Mouse (Mus musculus) layer of hippocampus, postnatal 10 days (tissue): ENCODE measurements around the gene Mterf4. TPM values are rescaled to one million over a fixed set of nuclear protein-coding genes. Genes with fewer than 3 reads are reported as not detected.
"Not testable (repeated sequence)": the region's sequence is repeated elsewhere in the genome, so short reads cannot be mapped to it uniquely, and the experiment has no call there.

Experiments
- DNase-seq, 2 experiments: peaks; one replicate each; pipeline ENCODE4 v3.0.0; 2021; ENCODE audit warnings: low spot score in 2 of 2
- long read RNA-seq: library from polyadenylated mRNA; stranded (forward); transcript quantifications from one replicate; pipeline ENCODE4 v2.0.0, GENCODE M21; 2023
- total RNA-seq, 2 experiments: library from RNA; stranded (reverse); gene quantifications; 2 replicates each; pipeline ENCODE4 v1.2.3; 2021

The Mterf4 gene
- 10 to 100 TPM; 18.9 to 20.4 TPM for total RNA-seq
- long read RNA-seq, transcript Mterf4-201 (4 exons, 1,366 nt), result major isoform, 9 of 12 reads
- long read RNA-seq, partial matches to known transcripts, result 1 of 12 reads
- long read RNA-seq, other reads (novel, unspliced or antisense), result 0 of 12 reads

DNA sequence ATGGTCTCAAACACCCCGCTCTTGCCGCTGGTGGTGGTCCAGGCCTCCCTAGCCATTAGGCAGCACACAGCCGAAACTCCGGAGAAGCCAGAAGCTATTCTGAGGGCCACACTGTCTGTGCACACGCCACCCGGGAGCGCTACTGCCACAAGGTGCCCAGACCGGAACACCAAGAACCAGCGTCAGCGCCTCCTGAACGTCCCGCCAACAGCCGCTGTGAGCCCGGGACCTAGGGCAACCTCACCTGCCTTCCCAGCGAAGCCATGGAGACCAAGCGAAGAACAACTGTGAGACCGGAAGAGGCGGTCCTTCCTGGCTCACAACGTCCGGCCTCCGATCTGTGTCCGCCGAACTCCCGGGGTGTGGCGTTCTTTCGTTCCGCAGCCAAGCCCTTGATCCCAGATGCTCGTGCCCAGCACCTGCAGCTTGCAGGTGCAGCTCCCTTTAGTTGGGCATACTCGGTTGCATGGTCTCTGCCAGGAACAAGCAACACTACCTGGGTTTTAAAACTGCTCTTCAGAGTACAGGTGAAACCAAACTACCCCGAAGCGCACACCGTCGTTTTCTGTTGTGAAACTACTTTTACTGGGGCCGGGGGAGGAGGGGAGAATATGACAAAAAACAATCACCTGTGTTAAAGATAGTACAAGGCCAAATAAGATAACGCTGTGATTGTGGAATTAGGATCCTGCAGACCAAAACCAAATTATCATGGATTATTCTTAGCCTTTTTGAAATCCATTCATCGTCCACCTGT lies at the start of gene Mterf4:
Mterf4 (minus strand) TSS at position 335 of the 757 bp plus-strand sequence.
- peak; percentile 82 to 87 for DNase-seq

DNA sequence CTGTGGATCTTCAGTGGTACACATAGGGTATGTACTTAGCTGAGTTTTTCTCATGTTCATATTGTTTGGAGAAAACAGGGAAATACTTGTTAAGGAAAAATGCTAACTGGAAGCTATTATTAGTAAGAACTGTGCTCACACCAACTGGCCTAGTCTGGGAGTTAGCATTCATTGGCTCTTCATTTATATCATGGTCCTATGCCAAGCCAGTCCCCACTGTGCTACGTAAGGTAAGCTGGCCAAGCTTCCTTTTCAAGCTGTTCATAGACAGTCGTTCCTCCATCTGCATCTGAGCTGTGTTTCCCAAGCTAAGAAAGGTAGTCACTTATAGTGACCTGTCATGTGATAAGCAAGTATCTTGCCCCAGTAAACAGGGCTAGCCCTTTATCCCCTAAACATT lies 47.0 kb upstream of the Mterf4 start:
- DNase-seq, result no peak

DNA sequence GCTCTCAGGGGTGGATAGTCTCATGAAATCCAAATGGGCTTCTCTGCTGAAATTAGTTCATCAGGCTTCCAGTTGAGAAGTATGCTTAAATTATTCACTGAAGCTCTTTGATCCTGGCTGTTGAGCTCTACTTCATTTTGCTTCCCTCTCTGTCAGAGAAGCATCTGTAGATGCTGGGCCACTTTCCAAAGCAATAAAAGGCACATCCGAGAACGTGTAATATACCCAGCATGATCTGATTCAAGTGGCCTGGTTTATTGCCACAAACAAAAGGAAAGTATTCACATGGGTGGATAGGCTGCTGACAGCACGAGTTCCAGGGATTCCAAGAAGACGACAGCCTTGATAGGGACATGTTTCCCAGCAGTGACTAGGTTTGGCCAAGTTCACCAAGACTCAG lies 44.0 kb upstream of the Mterf4 start:
- no peak for DNase-seq

DNA sequence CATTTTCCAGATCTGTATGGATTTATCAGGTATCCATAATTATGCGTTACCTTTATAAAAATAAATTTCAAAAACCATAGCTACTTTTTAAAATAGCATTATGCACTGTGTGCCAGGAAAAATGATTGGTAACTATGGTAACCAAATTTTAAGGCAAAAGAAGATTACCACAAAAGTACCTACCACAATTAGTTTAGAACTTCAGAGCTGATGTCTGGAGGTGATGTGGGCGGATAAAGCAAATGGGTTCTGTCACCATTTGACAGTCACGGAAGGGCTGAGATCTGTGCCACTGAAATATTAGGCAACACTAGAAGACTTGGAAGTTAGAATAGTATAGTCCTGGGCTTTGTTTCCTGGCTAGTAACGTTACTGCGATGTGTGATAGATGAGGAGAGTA lies 41.5 kb upstream of the Mterf4 start:
- DNase-seq, result no peak

- DNase-seq, result peak; percentile 93 to 95
Measured at GRCm38 (mm10) chr1:93343504-93344047, 37.9 kb upstream of the Mterf4 start.

DNA sequence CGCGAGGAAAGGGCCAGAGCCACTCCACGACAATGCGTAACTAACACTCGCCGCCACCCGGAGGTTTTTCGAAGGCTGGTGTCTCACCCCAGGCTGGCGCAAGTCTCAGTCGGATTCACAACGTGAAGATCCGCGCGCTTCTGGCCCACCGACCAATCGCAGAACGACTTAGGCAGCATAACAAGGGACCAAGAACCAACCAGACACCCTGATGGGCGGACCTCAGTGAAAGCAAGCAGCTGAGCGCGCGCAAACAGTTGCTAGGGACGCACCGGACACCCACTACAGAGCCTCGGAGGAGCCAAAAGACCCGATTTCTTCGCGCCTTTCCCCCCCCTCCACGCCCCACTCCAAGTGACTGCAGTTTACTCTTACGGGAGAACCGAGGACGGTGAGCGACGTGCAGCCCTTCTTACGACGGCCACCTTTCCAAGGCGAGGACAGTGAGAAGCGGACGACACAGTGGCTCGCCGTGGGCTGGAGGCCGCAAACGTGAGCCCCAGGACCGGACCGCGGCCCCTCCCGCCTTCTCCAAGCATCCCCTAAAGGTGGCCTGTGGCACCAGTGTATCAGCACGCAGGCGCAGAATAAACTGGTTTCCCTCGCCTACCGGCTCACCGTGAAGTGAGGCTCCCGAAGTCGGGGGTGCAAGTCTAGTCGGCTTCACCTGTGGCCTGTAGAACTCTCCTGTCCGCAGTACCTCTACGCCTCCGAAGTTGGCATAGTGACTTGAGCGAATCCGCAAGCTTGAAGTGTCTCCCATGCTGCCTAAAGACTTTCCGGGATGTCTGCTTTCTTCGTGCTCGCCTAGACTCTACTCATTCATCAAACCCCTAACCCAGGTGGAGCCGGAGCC lies 37.2 kb upstream of the Mterf4 start, which contains the start of the genes Ppp1r7 and Pask:
Ppp1r7 (plus strand) TSS at position 207 of the 856 bp plus-strand sequence.
Pask (minus strand) TSS at position 835 of the 856 bp plus-strand sequence.
- DNase-seq, result peak; percentile 92 to 93

- DNase-seq, result no peak
Measured at GRCm38 (mm10) chr1:93334621-93335020, 28.9 kb upstream of the Mterf4 start.

- DNase-seq, result no peak
Measured at GRCm38 (mm10) chr1:93326446-93326845, 20.7 kb upstream of the Mterf4 start.

DNA sequence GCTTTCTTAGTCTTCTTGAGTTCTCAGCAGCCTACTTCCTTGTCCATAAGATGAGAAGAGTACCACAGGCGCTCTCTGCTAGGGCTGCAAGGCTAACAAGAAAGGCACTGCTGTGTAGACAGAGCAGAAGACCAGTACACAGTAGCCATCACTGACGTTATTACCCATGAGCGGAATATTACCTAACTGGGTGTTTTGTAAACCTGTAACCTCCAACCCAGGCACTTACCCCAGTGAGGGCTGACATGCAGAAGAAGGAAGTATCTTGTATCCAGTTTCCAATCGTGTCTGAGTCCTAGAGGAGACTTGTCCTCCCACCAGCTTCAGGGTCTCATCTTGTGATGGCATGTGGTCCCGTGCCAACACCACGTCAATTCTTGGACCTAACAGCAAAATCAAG lies 18.3 kb upstream of the Mterf4 start:
- DNase-seq, result no peak

- DNase-seq, result no peak
Measured at GRCm38 (mm10) chr1:93300578-93300977, 5.1 kb downstream of the Mterf4 start.

DNA sequence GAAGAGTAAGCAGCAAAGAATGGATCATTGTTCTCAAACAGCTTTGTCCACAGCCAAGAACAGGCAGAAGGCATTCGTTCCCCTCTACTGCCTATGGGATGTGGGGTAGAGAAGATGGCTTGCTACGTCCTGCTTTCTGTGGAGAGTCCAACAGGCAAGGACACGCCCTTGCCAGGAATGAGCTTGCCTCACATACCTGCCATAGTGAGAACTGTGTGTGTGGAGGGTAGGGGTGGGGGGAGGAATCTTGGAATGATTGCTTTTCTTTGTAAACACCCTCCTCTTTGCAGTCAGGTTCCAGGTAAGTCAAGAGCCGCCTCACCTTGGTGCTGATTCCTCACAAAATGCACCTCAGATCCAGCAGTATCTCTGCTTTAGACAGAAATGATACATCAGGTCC lies 5.9 kb downstream of the Mterf4 start:
- DNase-seq, result no peak

DNA sequence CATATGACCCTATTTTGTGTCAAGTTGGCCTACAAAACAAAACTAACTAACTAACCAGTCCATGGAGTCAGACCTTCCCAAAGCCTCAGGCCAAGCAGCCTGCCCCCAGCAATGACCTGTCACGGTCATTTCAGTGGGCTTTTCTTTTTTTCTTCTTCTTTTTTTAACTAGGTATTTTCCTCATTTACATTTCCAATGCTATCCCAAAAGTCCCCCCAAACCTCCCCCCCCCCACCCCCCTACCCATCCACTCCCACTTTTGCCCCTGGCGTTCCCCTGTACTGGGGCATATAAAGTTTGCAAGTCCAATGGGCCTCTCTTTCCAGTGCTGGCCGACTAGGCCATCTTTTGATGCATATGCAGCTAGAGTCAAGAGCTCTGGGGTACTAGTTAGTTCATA lies 11.2 kb downstream of the Mterf4 start:
- not testable (repeated sequence) for DNase-seq

GRCm38 (mm10) chr1:93292006-93292405 lies 13.7 kb downstream of the Mterf4 start:
- DNase-seq, result no peak

GRCm38 (mm10) chr1:93291591-93291990 lies 14.1 kb downstream of the Mterf4 start:
- no peak for DNase-seq

GRCm38 (mm10) chr1:93290956-93291355 lies 14.8 kb downstream of the Mterf4 start:
- DNase-seq, result no peak

DNA sequence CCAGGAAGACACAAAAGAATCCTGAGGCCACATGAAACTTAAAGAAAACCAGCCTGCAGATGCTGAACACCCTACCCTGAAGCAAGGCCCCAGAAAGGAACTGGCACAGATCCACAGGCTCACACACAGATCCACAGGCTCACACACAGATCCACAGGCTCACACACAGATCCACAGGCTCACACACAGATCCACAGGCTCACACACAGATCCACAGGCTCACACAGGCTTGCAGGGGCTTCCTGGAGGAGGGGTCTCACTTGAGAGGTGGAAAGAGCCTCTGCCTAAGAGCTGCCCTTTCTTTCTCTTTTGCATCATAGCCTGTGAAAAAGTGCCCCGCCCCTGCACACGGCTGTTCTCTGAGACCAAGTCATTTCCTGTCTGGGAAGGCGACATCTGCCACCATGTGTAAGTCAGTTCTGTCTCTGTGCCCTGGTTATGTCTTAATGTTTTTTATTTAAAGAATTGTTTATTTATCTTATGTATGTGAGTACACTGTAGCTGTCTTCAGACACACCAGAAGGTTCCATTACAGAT lies 16.0 kb downstream of the Mterf4 start:
- DNase-seq, result no peak

DNA sequence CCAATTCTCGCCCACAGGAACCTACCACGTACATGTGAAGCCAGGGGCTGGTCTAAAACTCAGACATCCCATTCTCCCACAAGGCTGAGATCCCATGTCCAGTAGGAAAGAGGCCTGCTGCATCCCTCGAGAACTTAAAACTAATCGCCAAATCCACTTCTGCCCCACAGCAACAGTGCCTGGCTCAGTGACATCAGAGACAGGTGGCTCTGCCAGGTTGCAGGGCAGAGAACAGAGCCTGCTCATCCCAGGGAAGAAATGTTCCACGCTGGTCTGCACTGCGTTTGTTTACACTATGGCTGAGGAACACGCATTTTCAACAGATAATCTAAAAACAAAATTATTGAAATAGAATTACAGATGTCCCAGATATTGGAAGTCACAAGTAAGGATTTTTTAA lies 28.7 kb downstream of the Mterf4 start:
- no peak for DNase-seq

GRCm38 (mm10) chr1:93275561-93275960 lies 30.2 kb downstream of the Mterf4 start:
- peak in 1 of 2 experiments; percentile 13 for DNase-seq

GRCm38 (mm10) chr1:93272409-93272821 lies 33.3 kb downstream of the Mterf4 start:
- no peak for DNase-seq

GRCm38 (mm10) chr1:93271751-93272150 lies 34.0 kb downstream of the Mterf4 start:
- DNase-seq, result no peak

DNA sequence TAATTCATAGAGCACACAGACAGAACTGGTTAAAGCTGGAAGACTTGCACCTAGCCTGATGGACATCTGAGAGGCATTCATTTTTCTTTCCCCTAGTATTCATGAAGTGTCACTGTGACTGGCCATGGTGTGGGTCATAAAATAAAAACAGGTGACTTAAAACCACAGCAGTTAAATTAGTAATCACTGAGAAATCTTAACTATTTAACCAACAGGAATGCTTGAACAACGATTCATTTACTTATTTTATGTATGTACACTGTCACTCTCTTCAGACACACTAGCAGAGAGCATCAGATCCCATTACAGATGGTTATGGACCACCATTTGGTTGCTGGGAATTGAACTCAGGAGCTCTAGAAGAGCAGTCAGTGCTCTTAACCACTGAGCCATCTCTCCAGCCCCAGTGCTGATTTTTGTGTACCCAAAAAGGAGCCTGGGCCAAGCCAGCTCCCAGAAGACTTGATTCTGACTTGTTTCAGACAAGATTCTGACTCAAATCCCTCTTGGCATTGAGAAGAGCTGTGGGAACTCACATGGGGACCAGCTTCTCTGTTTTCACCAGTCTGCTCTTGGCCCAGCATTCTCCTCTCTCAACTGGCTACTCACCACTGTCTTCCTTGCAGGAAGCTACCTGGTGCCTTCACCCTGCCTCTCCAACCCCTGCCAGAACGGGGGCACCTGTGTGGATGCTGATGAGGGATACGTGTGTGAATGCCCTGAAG lies 35.0 kb downstream of the Mterf4 start:
- DNase-seq, result no peak
